Mouse (Mus musculus) E14TG2a.4 (cell line): ENCODE results near the gene Prss12.
A peak's percentile ranks its signal among the peaks of the same experiment; 100 is the strongest.
"Not testable (repeated sequence)": the region's sequence is repeated elsewhere in the genome, so short reads cannot be mapped to it uniquely, and the experiment has no call there.

Source experiments
- H3K27me3 ChIP-seq: 2 replicates; pipeline ENCODE4 v1.6.1; 2014; ENCODE audit warnings: low read length, control low read depth; ENCODE audit not compliant: insufficient read depth
- H3K36me3 ChIP-seq: 2 replicates; pipeline ENCODE4 v1.6.1; 2014; ENCODE audit warnings: low read length, control low read depth; ENCODE audit not compliant: insufficient read depth
- H3K4me1 ChIP-seq: replicated peaks from 2 replicates; pipeline ENCODE4 v1.6.1; 2014; ENCODE audit warnings: low read depth, low read length, control low read depth
- H3K4me3 ChIP-seq: replicated peaks from 2 replicates; pipeline ENCODE4 v1.5.1; 2014; ENCODE audit warnings: mild to moderate bottlenecking, low read length
- H3K9me3 ChIP-seq: 2 replicates; pipeline ENCODE4 v1.6.1; 2014; ENCODE audit warnings: low read length, control low read depth
- CTCF ChIP-seq: conservative IDR thresholded peaks from 2 replicates; pipeline ENCODE4 v1.5.1; 2014; ENCODE audit warnings: low read length
- NANOG ChIP-seq: IDR thresholded peaks from 2 replicates; pipeline ENCODE4 v1.6.1; 2014; ENCODE audit warnings: borderline replicate concordance, low read length, mixed read lengths
- POU5F1 ChIP-seq: IDR thresholded peaks from 2 replicates; pipeline ENCODE4 v1.6.1; 2014; ENCODE audit warnings: low read length, borderline replicate concordance

Prss12 gene

DNA sequence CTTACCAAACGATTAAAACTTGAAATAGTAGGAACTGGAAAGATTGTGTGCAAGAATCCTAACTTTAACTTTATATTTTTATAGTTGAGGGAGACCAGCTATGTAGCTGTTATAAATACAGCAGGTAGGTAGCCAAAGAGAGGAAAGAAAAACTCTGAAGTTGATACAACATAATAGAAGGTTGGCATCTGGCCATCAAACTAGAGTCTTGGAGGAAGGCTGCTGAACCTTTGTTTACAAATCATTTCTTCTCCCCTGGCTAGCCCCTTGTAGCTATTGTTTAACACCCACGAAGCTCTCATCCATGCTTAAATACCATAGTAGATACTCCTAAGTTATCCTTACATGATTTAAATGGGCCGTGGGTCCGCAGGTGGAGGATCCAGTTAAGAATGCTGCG, 52.1 kb downstream of the Prss12 start:
- Histone ChIP-seq H3K4me1 (no peaks in the 10 kb centered on the region), H3K27me3 (no peaks in the 10 kb centered on the region), H3K9me3 (no peaks in the 10 kb centered on the region), H3K4me3 (no peak overlapping the region), H3K36me3 (no peaks in the 10 kb centered on the region)
- TF ChIP-seq POU5F1 (no peak), CTCF (no peak), NANOG (no peak)

DNA sequence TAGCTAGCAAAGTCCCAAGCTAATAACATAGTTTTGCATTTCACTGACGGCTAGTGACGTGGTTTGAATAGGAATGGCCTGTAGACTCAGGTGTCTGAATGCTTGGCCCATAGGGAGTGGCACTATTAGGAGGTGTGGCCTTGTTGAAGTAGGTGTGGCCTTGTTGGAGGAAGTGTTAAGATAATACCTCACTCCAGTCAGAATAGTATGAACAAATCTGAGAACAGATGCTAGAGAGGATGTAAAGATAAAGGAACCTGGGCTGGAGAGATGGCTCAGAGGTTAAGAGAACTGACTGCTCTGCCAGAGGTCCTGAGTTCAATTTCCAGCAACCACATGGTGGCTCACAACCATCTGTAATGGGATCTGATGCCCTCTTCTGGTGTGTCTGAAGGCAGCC, 55.1 kb downstream of the Prss12 start:
- H3K4me1 ChIP-seq, H3K9me3 ChIP-seq, H3K4me3 ChIP-seq, H3K27me3 ChIP-seq, H3K36me3 ChIP-seq: not testable (repeated sequence)

DNA sequence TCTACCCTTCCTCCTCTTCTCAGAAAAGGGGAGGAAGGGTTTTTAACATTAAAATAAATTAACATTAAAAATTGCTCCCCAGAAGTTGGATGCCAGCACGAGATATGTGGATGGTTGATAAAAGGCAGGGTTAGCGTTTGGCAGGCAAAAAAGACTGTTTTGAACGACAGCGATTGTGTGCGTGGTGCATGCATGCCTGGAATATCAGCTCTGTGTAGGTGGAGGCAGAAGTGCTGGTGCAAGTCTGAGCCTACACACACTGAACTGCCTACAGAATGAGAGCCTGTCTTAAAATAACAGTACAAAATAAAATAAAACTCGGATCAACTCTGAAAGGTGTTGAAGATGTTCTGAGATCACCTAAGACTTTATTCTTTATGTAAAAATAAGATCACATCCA, 57.2 kb downstream of the Prss12 start:
- no peak for TF ChIP-seq CTCF
- TF ChIP-seq NANOG = no peak
- no peak for TF ChIP-seq POU5F1
- Histone ChIP-seq H3K36me3 (peaks cover 19% of the 10 kb centered on the region), H3K9me3 (peaks cover 2% of the 10 kb centered on the region; the same call in 1 of the 2 replicates)

DNA sequence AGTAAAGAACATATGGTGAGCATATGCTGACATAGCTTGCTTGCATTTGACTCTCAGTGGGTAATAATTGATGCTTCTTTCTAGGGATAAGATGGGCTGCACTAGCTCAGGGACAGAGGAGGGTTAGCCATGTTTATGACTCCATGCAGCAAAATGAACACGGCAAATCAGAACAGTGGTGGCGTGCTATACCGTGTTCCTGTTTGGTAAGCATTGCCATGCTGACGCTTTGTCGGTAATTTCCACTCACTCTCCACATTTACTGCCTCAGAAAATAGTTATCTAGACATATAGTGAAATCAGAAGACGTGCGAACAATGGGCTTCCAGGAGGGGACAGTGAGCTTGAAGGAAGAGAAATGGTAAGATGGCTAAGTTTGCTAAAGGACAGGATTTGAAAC, 58.1 kb downstream of the Prss12 start:
- Histone ChIP-seq H3K36me3 (peaks cover 19% of the 10 kb centered on the region), H3K9me3 (peaks cover 2% of the 10 kb centered on the region; the same call in 1 of the 2 replicates), H3K4me3 (no peak overlapping the region), H3K4me1 (peaks cover 3% of the 10 kb centered on the region), H3K27me3 (no peaks in the 10 kb centered on the region)
- TF ChIP-seq CTCF (no peak), POU5F1 (no peak), NANOG (no peak)

More for the DNA sequence above, 57.2 kb downstream of the Prss12 start:
- Histone ChIP-seq H3K4me3 (no peak overlapping the region), H3K27me3 (no peaks in the 10 kb centered on the region), H3K4me1 (no peaks in the 10 kb centered on the region)

DNA sequence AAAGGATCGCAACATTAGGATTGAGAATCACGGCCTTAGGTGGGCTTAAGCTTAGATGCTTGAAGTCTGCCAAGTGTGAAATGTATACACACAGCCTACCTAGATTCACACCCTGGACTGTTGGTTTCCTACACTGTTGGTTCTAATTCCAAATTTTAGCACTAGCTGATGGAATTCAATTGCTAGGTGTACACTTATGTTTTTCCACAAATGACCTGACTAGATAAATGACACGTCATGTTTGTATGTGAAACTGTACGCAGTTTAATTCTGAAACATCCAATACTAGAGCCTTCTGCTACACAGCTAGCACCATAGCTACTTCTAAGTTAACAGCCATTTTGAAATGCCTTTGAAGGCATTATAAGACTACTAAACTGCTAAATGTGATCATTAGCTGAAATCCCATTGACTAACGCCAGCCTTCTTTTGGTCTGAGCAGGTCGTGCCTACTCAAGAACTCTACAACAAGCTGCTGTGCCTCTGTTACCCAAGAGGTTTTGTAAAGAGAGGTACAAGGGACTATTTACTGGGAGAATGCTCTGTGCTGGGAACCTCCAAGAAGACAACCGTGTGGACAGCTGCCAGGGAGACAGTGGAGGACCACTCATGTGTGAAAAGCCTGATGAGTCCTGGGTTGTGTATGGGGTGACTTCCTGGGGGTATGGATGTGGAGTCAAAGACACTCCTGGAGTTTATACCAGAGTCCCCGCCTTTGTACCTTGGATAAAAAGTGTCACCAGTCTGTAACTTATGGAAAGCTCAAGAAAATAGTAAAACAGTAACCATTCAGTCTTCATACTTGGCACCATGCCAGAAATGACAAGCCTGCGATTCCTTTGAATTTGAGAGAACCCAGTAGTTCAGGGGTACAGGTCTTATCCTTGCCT, 59.3 kb downstream of the Prss12 start:
- peak overlapping the region; percentile 92; the same call in 1 of the 2 replicates for H3K4me3 ChIP-seq
- H3K27me3 ChIP-seq = no peaks in the 10 kb centered on the region
- peaks cover 19% of the 10 kb centered on the region for H3K36me3 ChIP-seq
- H3K4me1 ChIP-seq = peaks cover 9% of the 10 kb centered on the region
- peaks cover 2% of the 10 kb centered on the region; the same call in 1 of the 2 replicates for H3K9me3 ChIP-seq
- TF ChIP-seq NANOG (no peak), POU5F1 (no peak), CTCF (no peak)

DNA sequence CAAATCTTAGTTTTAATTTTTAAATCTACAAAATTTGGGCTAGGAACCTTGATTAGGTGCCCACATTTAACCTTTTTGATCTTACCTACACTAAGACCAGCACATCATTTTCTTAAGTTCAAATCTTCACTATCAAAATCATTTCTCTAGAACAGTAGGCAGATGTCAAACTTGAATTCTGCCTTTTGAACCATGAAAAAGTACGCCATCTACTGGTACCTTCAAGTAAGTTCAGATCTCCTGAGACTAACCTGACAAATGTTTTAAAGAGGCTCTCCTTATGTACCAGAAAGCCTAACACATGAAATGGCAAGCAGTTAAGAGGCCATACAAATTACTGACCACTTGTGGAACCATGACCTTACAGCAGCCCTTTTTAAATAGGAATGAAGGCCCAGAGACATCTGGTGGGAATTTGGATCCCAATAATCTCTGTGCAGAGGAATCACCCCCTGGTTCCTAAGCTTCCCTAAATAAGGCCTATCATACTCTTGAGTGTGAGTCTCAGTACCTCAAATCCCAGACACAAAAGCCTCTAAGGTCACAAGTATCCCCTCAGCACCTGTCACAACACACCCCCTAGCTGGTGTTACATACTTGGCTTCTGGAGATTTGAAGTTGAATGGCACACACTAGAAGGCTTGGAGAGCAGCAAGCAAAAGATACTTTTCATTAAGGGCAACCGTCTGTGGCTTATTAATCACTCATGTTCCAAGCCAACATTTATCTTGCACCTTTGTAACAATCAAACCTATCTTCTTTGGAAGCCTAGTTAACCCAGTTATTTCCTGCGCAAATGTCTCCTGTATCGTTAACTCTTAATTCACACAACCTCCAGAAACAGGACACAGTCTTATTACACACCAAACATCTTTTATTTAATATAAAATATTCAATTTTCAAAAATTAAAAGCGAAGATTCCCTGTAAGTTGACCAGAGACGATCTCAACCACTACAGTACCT, 60.3 kb downstream of the Prss12 start:
- H3K9me3 ChIP-seq = peaks cover 2% of the 10 kb centered on the region; the same call in 1 of the 2 replicates
- H3K4me3 ChIP-seq = peak overlapping the region; percentile 92
- H3K4me1 ChIP-seq = peaks cover 9% of the 10 kb centered on the region
- no peaks in the 10 kb centered on the region for H3K27me3 ChIP-seq
- peak; percentile 56 for TF ChIP-seq CTCF
- TF ChIP-seq NANOG = no peak
- no peak for TF ChIP-seq POU5F1
- peaks cover 19% of the 10 kb centered on the region for H3K36me3 ChIP-seq

DNA sequence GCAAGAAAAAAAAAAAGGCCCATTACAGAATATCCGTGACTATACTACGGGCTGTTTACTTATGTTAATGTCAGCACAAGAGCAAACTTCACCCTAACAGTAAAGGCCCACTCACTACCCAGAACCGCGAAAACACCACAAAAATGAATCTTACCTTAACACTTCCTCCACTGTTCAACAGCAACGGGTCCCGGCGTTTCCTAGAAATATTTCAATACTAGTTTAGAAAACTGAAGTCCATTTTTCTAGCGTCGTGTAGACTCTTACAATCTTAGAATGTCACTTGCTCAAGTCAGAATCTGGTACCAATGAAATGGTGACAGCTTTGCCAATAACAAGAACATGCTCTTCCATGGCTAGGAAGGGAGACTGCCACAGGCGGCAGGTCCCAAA, 60.9 kb downstream of the Prss12 start:
- Histone ChIP-seq H3K4me1 (peaks cover 9% of the 10 kb centered on the region), H3K27me3 (no peaks in the 10 kb centered on the region), H3K9me3 (peaks cover 2% of the 10 kb centered on the region; the same call in 1 of the 2 replicates), H3K36me3 (peaks cover 19% of the 10 kb centered on the region), H3K4me3 (peak overlapping the region; percentile 92)
- TF ChIP-seq CTCF (no peak), NANOG (no peak), POU5F1 (no peak)

DNA sequence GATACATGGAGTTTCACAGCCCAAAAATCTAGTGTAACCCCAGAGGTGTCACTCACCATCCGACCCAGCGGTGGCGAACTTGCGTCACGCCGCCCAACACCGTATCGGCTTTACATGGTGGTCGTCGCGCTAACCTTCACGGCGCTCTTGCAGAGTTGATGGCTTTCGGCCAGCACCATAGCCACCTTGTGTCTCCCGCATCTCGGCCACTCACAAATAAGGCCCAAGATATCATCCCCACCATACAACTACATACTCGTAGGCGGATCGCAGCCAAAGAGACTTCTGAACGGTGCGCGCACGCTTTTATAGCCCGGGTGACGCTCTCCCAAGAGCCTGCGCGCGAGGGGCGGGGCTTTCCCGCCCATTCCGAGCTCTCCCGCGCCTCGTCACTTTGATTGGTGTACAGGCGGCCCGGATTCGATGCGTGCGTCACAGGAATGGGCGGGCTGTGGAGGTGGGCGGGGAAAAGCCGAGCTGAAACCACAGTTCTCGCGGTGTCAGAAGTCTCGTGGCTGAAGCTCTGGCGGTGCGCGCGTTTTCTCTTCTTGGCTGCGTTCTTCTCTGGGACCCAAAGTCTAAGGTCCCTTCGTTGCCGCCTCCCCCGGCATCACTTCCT, 61.5 kb downstream of the Prss12 start:
- peak overlapping the region; percentile 92 for H3K4me3 ChIP-seq
- H3K27me3 ChIP-seq = no peaks in the 10 kb centered on the region
- H3K4me1 ChIP-seq = peaks cover 9% of the 10 kb centered on the region
- TF ChIP-seq NANOG = no peak
- TF ChIP-seq POU5F1 = no peak
- no peak for TF ChIP-seq CTCF
- H3K9me3 ChIP-seq = peaks cover 2% of the 10 kb centered on the region; the same call in 1 of the 2 replicates
- H3K36me3 ChIP-seq = peaks cover 19% of the 10 kb centered on the region
